Mouse (Mus musculus) stomach, embryonic 14.5 days (tissue): ENCODE results near the gene Olfr651. TPM values are rescaled to one million over a fixed set of nuclear protein-coding genes. Genes with fewer than 3 reads are reported as not detected.

Source experiments
- ATAC-seq: fragments of 200-750 bp; cut with Nextera tagmentation; 2 replicates; pipeline ENCODE4 v1.8.0; 2017; ENCODE audit warnings: low read depth, moderate TSS enrichment; ENCODE audit not compliant: insufficient number of reproducible peaks, insufficient read depth, low FRiP score
- H3K27ac ChIP-seq: fragments of 300-500 bp; sonication (generic); 2 replicates; pipeline ENCODE4 v1.5.1; 2014; ENCODE audit warnings: mild to moderate bottlenecking, low read length, moderate library complexity, mixed read lengths
- H3K27me3 ChIP-seq: fragments of 300-500 bp; sonication (generic); 2 replicates; pipeline ENCODE4 v1.6.1; 2014; ENCODE audit warnings: low read length, control low read depth, mixed read lengths; ENCODE audit not compliant: control insufficient read depth, insufficient read depth
- H3K36me3 ChIP-seq: fragments of 300-500 bp; sonication (generic); 2 replicates; pipeline ENCODE4 v1.6.1; 2014; ENCODE audit warnings: mild to moderate bottlenecking, control low read depth, low read length, moderate library complexity, mixed read lengths; ENCODE audit not compliant: control insufficient read depth, insufficient read depth
- H3K4me1 ChIP-seq: fragments of 300-500 bp; sonication (generic); 2 replicates; pipeline ENCODE4 v1.6.1; 2014; ENCODE audit warnings: low read length, control low read depth, mixed read lengths; ENCODE audit not compliant: control insufficient read depth, insufficient read depth
- H3K4me2 ChIP-seq: fragments of 300-500 bp; sonication (generic); replicated peaks from 2 replicates; pipeline ENCODE4 v1.6.1; 2014; ENCODE audit warnings: low read depth, low read length, control low read depth
- H3K4me3 ChIP-seq: fragments of 300-500 bp; sonication (generic); 2 replicates; pipeline ENCODE4 v1.5.1; 2014; ENCODE audit warnings: low read depth, low read length, control low read depth
- H3K9ac ChIP-seq: fragments of 300-500 bp; sonication (generic); replicated peaks from 2 replicates; pipeline ENCODE4 v1.6.1; 2014; ENCODE audit warnings: low read depth, mild to moderate bottlenecking, control low read depth, low read length, moderate library complexity, mixed read lengths
- H3K9me3 ChIP-seq: fragments of 300-500 bp; sonication (generic); 2 replicates; pipeline ENCODE4 v1.6.1; 2016; ENCODE audit warnings: low read depth, low read length, control low read depth; ENCODE audit not compliant: control insufficient read depth
- WGBS: fragments of 180-500 bp; shearing (Covaris S2); extraction: QIAGEN DNeasy Blood & Tissue Kit; methylation state at CpG from one replicate; pipeline ENCODE4 v1.1.7; 2014; 5-methylcytosine and 5-hydroxymethylcytosine counted together
- polyA plus RNA-seq: library from polyadenylated mRNA; unstranded; fragments of >200 nt; fragmentation: Nextera tagmentation; extraction: Ambion mirVana; gene quantifications from 2 replicates; pipeline ENCODE4 v1.2.1, GENCODE M21; 2014

Gene Olfr651
- polyA plus RNA-seq, 1 experiment from 2014 or later, result not detected

DNA sequence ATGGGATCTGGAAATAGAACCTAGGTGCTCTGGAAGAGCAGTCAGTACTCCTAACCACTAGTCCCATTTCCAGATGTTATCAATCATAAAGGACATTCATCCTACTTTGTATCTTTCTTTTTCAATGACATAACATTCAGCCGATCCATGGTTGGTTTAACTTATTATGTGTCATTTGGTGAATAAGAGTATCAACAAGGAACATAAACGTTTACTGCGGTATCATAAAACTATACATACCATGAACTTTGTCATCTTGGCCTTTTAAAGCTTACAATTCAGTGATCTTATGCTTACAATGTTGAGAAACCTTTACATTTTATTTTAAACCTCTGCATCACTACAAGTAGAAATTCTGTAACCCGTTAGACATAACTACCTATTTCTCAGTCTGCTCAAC, 31.5 kb downstream of the Olfr651 start:
- no peak for ATAC-seq
- H3K27me3 ChIP-seq, result no peaks in the 10 kb centered on the region
- H3K4me2 ChIP-seq, result no peak overlapping the region
- H3K36me3 ChIP-seq, result no peaks in the 10 kb centered on the region
- 80% methylated on average over 4 of the region's 4 CpGs for WGBS
- no peaks in the 10 kb centered on the region for H3K9me3 ChIP-seq
- no peak overlapping the region for H3K9ac ChIP-seq
- H3K4me1 ChIP-seq, result no peaks in the 10 kb centered on the region
- H3K4me3 ChIP-seq, result no peak overlapping the region
- H3K27ac ChIP-seq, result no peak overlapping the region

DNA sequence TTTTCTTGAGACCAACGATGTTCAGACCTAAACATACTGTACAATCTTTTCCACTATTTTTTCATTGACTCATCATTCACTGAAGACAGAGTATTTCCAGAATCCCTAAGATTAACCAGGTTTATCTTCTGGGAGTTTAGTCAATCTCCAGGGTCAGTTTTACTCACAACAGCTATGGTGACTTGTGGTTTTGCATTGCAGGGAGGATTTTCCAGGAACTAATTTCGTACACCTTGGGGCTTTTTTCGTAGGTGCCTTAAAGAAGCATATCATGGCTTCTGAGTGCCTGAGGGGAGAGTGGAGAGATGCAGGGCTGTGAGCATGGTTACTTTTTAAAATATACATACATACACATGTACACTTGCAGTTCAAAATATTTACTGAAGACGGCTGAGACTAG, 36.8 kb downstream of the Olfr651 start, which contains the start of gene Olfr654:
TSS of gene Olfr654 (plus strand) at position 301 of the 400 bp plus-strand sequence.
- Histone ChIP-seq H3K27ac (no peak within 1 kb of the TSS), H3K4me2 (no peak within 1 kb of the TSS), H3K36me3 (no peaks in the 10 kb centered on the region), H3K9me3 (no peaks in the 10 kb centered on the region), H3K4me3 (no peak within 1 kb of the TSS), H3K27me3 (no peaks in the 10 kb centered on the region), H3K4me1 (no peaks in the 10 kb centered on the region), H3K9ac (no peak within 1 kb of the TSS)
- 75% methylated on average over 4 of the region's 4 CpGs for WGBS
- ATAC-seq, result no peak

DNA sequence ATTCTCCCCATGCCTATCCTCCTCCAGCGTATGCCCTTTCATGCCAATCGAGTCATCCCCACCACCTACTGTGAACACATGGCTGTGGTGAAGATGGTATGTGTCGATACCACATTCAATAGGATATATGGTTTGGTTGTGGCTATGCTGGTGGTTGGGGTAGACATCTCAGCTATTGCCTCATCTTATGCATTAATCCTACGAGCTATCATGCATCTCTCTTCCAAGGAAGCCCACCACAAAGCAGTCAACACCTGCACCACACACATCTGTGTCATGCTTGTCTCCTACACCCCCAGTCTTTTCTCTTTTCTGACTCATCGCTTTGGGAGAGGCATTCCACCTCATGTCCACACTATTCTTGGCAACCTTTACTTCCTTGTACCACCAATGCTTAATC, 38.3 kb downstream of the Olfr651 start:
- Histone ChIP-seq H3K36me3 (no peaks in the 10 kb centered on the region), H3K27me3 (no peaks in the 10 kb centered on the region), H3K4me3 (no peak overlapping the region), H3K9me3 (no peaks in the 10 kb centered on the region), H3K9ac (no peak overlapping the region), H3K27ac (no peak overlapping the region), H3K4me1 (no peaks in the 10 kb centered on the region), H3K4me2 (no peak overlapping the region)
- 87% methylated on average over 5 of the region's 5 CpGs for WGBS
- ATAC-seq, result no peak

- 87% methylated on average over 2 of the region's 2 CpGs for WGBS
- Histone ChIP-seq H3K27me3 (no peaks in the 10 kb centered on the region), H3K27ac (no peak within 1 kb of the TSS), H3K36me3 (no peaks in the 10 kb centered on the region), H3K4me3 (no peak within 1 kb of the TSS), H3K4me1 (no peaks in the 10 kb centered on the region), H3K9ac (no peak within 1 kb of the TSS), H3K9me3 (no peaks in the 10 kb centered on the region), H3K4me2 (no peak within 1 kb of the TSS)
- no peak for ATAC-seq
These were observed 51.7 kb downstream of the Olfr651 start, which contains the start of gene Olfr655 for GRCm38 (mm10) chr7:104601679-104602078. Gene Olfr655 (minus strand): TSS chr7:104601779.

DNA sequence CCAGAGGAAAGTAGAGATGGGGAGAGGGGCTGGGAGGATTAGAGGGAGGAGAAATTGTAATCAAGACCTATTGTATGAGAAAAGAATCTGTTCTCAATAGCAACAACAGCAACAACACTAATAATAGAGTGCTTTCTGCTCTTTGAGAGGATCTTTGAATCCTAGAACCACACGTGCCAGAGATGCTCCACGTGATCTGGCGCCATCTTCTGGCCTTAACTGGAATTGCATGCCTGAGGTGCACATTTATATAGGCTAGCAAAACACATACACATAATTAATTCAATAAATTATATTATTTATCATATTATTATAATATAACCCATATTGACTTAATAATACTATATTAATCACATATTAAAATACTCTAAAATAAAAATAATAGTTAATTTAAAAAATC, 53.2 kb downstream of the Olfr651 start:
- H3K27ac ChIP-seq, result no peak overlapping the region
- no peaks in the 10 kb centered on the region for H3K9me3 ChIP-seq
- H3K4me2 ChIP-seq, result no peak overlapping the region
- no peaks in the 10 kb centered on the region for H3K27me3 ChIP-seq
- no peak overlapping the region for H3K9ac ChIP-seq
- ATAC-seq, result no peak
- H3K36me3 ChIP-seq, result no peaks in the 10 kb centered on the region
- no peak overlapping the region for H3K4me3 ChIP-seq
- no peaks in the 10 kb centered on the region for H3K4me1 ChIP-seq
- WGBS, result 4% methylated on average over 3 of the region's 3 CpGs

Other genes with a start within 250 kb of the Olfr651 start
- 6.2 and 7.1 TPM in 2 replicates for gene Trim12a, start 234.7 kb upstream of the Olfr651 start, polyA plus RNA-seq
- gene Trim34b, start 220.7 kb upstream of the Olfr651 start, polyA plus RNA-seq, result not detected in 2 replicates
- 2.6 and 3.1 TPM in 2 replicates for gene Trim12c, start 196.8 kb upstream of the Olfr651 start, polyA plus RNA-seq
- gene Trim30b, start 180.2 kb upstream of the Olfr651 start, polyA plus RNA-seq, result 0.11 and 0.22 TPM in 2 replicates
- gene Trim30c, start 149.3 kb upstream of the Olfr651 start, polyA plus RNA-seq, result 0.20 TPM in 1 of 2 replicates, not detected in the other
- gene Trim30a, start 84.9 kb upstream of the Olfr651 start, polyA plus RNA-seq, result 1.4 and 1.9 TPM in 2 replicates
- 0.62 and 0.73 TPM in 2 replicates for gene Trim30d, start 42.3 kb upstream of the Olfr651 start, polyA plus RNA-seq
- gene Olfr652, start 10.8 kb downstream of the Olfr651 start, polyA plus RNA-seq, result not detected in 2 replicates
- gene Olfr653, start 27.2 kb downstream of the Olfr651 start, polyA plus RNA-seq, result not detected in 2 replicates
- gene Olfr654, start 36.9 kb downstream of the Olfr651 start, polyA plus RNA-seq, result not detected in 2 replicates
- gene Olfr655, start 51.6 kb downstream of the Olfr651 start, polyA plus RNA-seq, result not detected in 2 replicates
- gene Olfr656, start 63.8 kb downstream of the Olfr651 start, polyA plus RNA-seq, result not detected in 2 replicates
- gene Olfr657, start 74.7 kb downstream of the Olfr651 start, polyA plus RNA-seq, result not detected in 2 replicates
- not detected in 2 replicates for gene Olfr658, start 97.2 kb downstream of the Olfr651 start, polyA plus RNA-seq
- not detected in 2 replicates for gene Olfr659, start 116.6 kb downstream of the Olfr651 start, polyA plus RNA-seq
- gene Olfr661, start 136.4 kb downstream of the Olfr651 start, polyA plus RNA-seq, result not detected in 2 replicates
- gene Usp17le, start 227.3 kb downstream of the Olfr651 start, polyA plus RNA-seq, result not detected in 2 replicates